Mouse (Mus musculus) NIH3T3 (cell line): ENCODE results near the gene Ier2.
"Not testable (repeated sequence)": the region's sequence is repeated elsewhere in the genome, so short reads cannot be mapped to it uniquely, and the experiment has no call there.

ENCODE experiments used
- DNase-seq: peaks from one replicate; pipeline ENCODE4 v3.0.0-alpha.2; 2012; ENCODE audit warnings: low read depth

Ier2 gene

DNA sequence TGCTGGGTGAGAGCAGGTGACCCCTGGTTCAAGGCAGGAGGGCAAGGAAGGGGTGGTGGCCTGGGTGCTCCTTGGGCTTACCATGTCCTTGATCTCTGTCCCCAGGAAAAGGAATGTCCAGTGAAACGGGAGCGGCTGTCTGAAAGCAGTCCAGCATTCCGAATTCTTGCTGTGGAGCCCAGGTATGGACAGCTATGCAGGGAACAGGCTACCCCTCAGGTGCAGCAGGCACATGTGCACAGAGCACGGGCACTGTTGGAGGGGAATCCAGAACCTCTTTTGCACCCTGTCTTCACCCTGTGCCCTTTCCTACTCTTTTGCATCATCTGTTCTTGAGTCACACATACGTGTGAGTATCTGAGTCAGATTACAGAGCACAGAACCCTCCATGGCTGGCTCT lies 35.6 kb upstream of the Ier2 start:
- no peak for DNase-seq

DNA sequence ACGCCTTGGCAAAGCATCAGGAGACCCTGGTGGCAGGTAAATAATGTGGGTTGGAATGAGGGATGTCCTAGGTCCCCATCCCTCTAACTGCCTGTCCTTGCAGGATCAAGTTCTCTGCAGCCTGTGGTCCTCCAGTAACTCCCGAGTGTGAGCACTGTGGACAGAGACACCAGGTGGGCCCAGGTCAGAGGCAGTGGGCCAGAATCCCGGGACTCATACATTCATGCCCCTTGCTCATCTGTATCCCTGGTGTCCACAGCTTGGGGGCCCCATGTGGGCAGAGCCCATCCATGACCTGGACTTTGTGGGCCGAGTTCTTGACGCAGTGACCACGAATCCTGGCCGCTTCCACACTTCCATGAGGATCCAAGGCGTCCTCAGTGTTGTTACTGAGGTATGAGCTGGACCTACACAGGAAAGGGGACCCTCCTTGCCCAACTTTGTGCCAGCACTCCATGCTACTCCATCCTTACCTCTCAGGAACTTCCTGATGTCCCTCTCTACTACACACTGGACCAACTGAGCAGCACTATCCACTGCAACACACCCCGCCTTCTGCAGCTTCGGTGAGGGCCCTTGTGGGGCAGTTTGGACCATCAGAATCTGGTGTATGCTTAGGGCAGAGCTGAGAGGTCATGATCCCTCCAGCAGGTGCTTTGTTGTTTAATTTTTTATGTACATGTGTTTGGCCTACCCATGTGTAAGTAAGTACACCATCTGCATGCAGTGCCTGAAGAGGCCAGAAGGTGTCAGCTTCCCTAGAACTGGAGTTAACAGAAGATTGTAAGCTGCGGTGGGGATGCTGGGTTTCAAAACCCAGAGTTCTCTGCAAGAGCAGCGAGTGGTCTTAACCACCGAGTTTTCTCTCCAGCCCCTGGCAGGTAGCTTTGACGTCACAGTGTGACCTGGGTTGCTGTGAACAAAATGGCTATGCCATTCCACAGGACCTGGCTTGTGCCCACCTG lies 34.8 kb upstream of the Ier2 start:
- peak; percentile 71 for DNase-seq

GRCm38 (mm10) chr8:84695140-84695539 lies 32.5 kb upstream of the Ier2 start:
- no peak for DNase-seq

DNA sequence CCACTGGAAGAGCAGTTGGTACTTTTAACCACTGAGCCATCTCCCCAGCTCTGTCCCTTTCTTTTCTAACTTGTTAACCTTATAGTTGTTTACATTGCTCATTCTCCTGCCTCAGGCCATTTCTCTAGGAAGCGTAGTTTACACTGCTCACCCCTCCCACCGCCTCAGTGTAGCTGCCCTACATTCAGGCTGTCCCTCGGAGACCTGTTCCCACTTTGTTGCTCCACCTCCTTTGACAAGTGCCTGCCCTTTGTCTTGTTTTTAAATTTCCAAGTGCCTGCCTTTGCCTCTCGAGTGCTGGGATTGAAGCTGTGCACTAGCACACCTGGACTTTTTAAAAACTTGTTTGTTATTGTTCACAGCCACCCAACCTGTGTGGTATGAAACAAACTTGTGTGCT lies 30.7 kb upstream of the Ier2 start:
- DNase-seq = no peak

DNA sequence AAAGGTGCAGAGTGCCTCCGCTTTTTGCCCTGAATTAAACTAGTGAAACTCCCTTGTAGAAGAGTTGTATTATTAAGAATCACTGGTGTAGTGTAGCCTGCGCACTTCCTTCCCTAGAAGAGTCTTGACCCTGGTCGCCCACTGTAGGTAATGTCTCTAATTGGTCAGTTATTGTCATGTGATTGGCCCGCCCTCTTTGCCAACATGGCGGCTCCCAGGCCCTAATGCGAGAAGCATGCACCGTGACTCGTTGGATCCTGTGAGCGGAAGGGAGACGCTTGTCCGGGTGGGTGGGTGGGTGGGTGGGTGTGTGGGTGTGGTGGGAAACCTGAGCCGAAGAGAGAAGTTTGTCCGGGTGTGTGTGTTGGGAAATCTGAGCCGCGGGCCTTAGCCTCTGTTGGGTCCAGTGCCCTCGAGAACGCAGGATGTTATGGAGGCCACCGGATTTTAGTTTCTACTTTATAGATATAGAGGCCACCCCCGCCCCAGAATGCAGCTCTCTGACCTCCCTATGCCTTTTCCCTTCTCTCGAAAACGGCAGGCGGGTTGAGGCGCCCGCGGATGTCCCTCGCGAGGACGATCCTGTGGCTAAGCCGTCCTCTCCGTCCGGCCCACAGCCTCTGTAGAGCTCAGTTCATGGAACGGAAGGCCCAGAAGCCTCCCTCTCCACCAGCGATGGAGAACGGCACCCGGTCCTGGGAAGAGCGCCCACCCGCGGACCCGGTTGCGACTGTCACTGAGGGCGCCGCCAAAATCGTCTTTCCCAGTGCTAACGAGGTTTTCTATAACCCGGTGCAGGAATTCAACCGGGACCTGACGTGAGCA lies 26.7 kb upstream of the Ier2 start:
- peak; percentile 94 for DNase-seq

DNA sequence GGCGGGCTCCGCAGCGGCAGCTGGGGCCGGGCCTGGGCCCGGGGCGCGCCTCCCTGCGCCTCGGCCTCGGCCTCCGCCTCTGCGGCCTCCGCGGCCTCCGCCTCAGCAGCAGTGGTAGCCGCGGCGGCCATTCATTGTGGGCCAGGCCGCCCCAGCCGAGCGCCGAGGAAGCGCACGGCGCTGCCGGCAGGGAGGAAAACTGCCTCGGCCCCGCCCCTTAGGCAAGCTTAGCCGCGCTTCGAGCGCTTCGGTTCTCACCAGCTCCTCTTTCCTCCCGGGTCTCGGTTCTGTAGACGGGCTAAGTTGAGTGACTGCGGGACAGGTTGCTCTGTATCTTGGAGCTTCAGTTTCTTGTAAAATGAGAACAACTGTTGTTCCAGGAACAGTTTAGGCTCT lies 25.1 kb upstream of the Ier2 start, which contains the start of gene Nacc1:
Gene Nacc1, minus strand, starts transcription at position 158 of the 396 bp plus-strand sequence.
- DNase-seq = peak; percentile 95

DNA sequence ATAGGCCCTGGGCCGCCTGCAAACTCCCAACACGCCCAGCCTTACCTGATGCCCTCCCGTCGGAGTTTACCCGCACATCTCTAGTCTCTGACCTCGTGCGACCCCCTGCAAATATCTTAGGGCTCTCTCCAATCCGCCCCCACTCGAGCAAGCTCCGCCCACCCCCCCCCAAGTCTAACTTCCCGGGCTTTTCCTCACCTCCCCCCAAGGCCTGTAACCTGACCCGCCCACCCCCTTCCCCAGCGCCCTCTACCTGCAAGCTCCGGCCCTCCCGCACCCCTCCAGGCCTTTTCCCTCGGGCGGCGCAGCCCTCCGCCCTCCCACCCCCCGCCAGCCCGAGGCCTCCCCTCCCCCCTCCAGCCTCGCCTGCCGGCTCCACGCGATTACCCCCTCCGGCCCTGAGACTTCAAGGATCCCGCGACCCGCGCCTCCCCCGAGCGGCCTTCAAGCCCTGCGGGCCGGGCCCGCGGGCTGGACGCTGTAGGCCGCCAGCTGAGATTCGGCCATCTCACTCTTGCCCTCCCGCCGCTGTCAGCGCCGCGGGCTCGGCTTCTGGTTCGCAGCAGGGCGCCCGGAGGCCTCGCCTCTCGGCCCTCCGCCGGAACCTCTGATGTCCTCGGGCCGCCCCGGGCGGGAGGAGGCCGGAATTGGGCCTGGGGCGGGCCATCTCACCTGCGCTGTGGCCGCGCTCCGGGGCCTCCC lies 24.5 kb upstream of the Ier2 start:
- peak; percentile 64 for DNase-seq

GRCm38 (mm10) chr8:84686191-84687002 lies 23.7 kb upstream of the Ier2 start, which contains the start of gene Trmt1:
Gene Trmt1, plus strand, starts transcription at chr8:84686307.
- peak; percentile 79 for DNase-seq

GRCm38 (mm10) chr8:84684537-84684936 lies 21.9 kb upstream of the Ier2 start:
- no peak for DNase-seq

DNA sequence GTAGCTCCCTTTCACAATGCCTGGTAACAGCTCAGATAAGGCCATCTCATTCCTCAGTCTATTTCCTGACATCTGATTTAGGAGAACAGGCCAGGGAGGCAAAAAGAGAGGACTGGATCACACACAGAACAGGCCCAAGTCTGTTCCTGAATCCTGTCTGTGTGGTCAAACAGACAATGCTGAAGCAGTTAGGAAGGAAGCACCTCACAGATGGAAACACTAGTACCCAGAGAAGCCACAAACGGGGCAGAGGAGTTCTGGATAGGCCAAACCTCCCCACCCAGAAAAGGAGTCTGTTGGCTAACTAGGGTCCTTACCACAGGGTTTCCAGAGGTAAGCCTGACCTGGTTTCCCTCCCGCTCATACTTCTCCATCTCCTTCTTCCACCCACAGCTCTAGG lies 19.6 kb upstream of the Ier2 start:
- DNase-seq = no peak

DNA sequence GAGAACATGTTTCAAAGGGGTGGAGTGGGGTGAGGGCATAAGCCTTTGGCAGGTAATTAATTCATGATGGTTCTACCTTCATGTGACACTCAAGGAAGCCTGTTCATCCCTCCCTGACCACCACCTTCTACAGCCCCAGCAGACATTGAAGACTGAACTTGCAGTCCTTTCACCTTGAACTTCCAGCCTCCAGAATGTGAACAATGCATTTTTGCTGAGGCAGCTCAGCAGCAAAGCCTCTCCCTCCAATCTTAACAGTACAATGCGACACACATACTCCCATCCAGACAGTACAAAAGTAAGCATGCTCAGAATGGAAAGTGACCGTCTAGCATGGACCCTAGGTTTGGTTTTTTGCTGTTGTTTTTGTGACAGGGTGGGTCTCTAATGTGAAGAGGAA lies 18.8 kb upstream of the Ier2 start:
- no peak for DNase-seq

DNA sequence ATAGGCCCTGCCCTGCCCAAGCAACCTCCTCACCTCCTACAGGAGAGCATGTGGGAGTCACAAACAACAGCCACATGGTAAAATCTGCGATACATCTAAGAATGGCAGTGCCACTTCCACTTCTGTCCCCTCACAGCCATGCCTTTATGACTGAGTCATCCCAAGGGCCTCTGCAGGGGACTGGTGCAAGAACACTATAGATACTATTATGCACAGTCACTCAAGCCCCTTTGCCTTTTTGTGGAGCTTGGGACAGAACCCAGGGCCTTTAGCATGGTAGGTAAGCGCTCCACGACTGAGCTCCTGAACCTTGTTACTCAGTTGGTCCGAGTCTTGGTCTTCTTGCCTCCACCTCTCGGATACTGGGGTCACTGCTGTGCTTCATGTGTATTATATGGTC lies 14.7 kb upstream of the Ier2 start:
- no peak for DNase-seq

- DNase-seq = not testable (repeated sequence)
Observed at GRCm38 (mm10) chr8:84670295-84671006, 7.8 kb upstream of the Ier2 start.

DNA sequence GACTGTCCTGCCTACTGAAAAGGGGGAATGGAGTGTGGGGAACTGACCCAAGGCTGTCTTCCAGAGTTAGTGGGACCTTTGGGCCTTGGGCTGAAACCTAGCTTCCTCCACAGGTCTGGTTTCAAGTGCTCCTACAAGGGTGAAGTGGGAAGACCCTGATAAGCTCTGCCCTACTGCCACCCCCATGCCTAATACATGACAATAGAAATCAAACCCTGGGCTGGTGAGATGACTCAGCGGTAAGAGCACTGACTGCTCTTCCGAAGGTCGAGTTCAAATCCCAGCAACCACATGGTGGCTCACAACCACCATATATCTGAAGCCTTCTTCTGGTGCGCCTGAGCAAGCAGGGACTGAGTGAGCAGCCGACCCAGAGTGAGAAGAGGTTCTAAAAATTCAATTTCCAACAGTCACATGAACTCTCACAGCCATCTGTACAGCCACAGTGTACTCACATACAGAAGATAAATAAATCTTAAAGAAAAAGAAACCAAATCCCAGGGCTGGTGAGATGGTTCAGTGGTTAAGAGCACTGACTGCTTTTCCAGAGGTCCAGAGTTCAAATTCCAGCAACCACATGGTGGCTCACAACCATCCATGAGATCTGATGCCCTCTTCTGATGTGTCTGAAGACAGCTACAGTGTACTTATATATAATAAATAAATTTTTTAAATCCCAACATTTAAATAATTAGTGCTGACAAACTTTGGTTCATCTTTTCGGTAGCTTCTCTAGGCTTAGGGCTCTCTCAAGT lies 6.3 kb upstream of the Ier2 start:
- DNase-seq = no peak

GRCm38 (mm10) chr8:84668081-84668480 lies 5.4 kb upstream of the Ier2 start:
- DNase-seq = no peak

- DNase-seq = peak; percentile 54
Observed at GRCm38 (mm10) chr8:84665385-84665893, 2.8 kb upstream of the Ier2 start.

DNA sequence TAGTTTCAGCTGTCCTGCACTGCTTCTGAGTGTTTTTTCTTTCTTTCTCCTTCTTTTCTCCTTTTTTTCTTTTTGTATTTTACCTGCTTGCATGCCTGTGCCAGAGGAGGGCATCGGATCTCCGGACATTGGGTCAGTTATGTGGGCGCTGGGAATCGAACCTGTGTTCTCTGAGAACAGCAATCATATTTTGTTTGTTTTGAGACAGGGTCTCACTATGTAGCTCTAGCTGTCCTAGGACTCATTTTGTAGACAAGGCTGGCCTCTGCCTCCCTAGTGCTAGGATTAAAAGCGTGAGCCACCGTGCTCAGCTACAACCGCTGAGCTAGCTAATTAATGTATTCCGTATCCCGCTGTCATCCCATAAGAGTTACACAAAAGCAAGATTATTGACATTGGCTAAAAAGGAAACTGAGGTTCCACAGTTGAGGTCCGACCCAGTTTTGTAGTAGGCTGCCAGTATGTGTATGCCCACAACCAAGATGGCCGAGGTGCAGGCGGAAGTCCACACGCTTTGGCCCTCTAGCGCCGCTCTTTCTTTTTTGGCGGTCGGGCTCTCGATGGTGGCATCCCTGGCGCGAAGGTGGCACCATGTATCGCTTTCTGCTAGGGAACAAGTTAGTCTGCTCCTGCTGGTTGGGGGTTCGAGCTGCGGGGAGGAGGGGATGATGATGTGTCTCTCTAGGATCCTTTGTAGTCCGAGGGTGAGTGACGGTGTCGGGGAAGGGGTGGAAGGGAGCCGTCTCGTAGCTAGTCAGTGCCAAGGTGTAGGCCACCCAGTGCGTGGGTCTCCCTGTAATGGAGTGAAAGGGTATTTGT lies 2.1 kb upstream of the Ier2 start:
- peak; percentile 86 for DNase-seq

- peak; percentile 99 for DNase-seq
Observed at GRCm38 (mm10) chr8:84663483-84664327, 1.1 kb upstream of the Ier2 start.
